Mouse (Mus musculus) hindbrain, embryonic 12.5 days (tissue): Measurements from ENCODE around the gene Rgs6. TPM values are rescaled to one million over a fixed set of nuclear protein-coding genes. Genes with fewer than 3 reads are reported as not detected.

Experiments
- ATAC-seq: fragments of 200-750 bp; cut with Nextera tagmentation; 2 replicates; pipeline ENCODE4 v1.8.0; 2017; ENCODE audit warnings: moderate TSS enrichment; ENCODE audit not compliant: low FRiP score
- H3K27ac ChIP-seq: fragments of 300-500 bp; sonication (generic); 2 replicates; pipeline ENCODE4 v1.5.1; 2016; ENCODE audit warnings: mild to moderate bottlenecking
- H3K27me3 ChIP-seq: fragments of 300-500 bp; sonication (generic); 2 replicates; pipeline ENCODE4 v1.6.1; 2016; ENCODE audit warnings: mild to moderate bottlenecking
- H3K36me3 ChIP-seq: fragments of 300-500 bp; sonication (generic); 2 replicates; pipeline ENCODE4 v1.6.1; 2016; ENCODE audit warnings: mild to moderate bottlenecking
- H3K4me1 ChIP-seq: fragments of 300-500 bp; sonication (generic); 2 replicates; pipeline ENCODE4 v1.6.1; 2016
- H3K4me2 ChIP-seq: fragments of 300-500 bp; sonication (generic); replicated peaks from 2 replicates; pipeline ENCODE4 v1.6.1; 2016; ENCODE audit warnings: mild to moderate bottlenecking
- H3K4me3 ChIP-seq: fragments of 300-500 bp; sonication (generic); 2 replicates; pipeline ENCODE4 v1.5.1; 2016; ENCODE audit warnings: mild to moderate bottlenecking
- H3K9ac ChIP-seq: fragments of 300-500 bp; sonication (generic); 2 replicates; pipeline ENCODE4 v1.6.1; 2016; ENCODE audit warnings: mild to moderate bottlenecking, moderate library complexity
- H3K9me3 ChIP-seq: fragments of 300-500 bp; sonication (generic); replicated peaks from 2 replicates; pipeline ENCODE4 v1.6.1; 2016; ENCODE audit warnings: mild to moderate bottlenecking
- WGBS: fragments of 180-500 bp; shearing (Covaris S2); methylation state at CpG from one replicate; pipeline ENCODE4 v1.1.7; 2016; 5-methylcytosine and 5-hydroxymethylcytosine counted together
- polyA plus RNA-seq: library from polyadenylated mRNA; unstranded; fragments of >200 nt; fragmentation: Nextera tagmentation; extraction: Ambion mirVana; gene quantifications from 2 replicates; pipeline ENCODE4 v1.2.1, GENCODE M21; 2016

The Rgs6 gene
- polyA plus RNA-seq, 1 experiment from 2014 or later, result 2.4 TPM

DNA sequence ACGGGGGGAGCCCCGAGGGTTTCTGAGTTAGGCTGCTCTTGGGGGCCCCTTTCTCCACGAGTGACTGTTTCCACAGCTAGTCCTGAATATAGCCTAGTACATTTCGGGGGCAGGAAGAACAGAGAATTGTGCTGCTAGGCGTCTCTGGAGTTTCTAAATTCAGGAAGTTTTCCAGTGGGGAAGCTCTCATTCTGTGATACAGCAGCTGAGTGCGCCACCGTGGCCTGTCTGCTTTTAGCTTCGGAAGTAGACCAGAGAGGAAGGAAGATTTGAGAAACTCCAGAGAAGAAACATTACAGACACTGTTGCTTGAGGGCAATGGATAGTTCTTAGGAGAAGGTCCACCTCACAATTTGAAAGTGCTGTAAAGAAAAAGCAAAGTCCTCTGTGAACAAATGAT is 242.2 kb downstream of the Rgs6 start:
- Histone ChIP-seq H3K27ac (no peak overlapping the region), H3K9ac (no peak overlapping the region), H3K4me2 (no peak overlapping the region), H3K4me1 (no peaks in the 10 kb centered on the region), H3K4me3 (no peak overlapping the region), H3K27me3 (no peaks in the 10 kb centered on the region), H3K9me3 (no peaks in the 10 kb centered on the region), H3K36me3 (no peaks in the 10 kb centered on the region)
- 87% methylated on average over 8 of the region's 8 CpGs for WGBS
- no peak for ATAC-seq

- Histone ChIP-seq H3K36me3 (no peaks in the 10 kb centered on the region), H3K9ac (no peak overlapping the region), H3K27me3 (no peaks in the 10 kb centered on the region), H3K4me1 (0 out of 2 replicates have a peak, but pooled peaks cover 4% of the 10 kb centered on the region), H3K27ac (no peak overlapping the region), H3K4me2 (no peak overlapping the region), H3K9me3 (no peaks in the 10 kb centered on the region; the same call in 1 of the 2 replicates), H3K4me3 (no peak overlapping the region)
- no peak for ATAC-seq
- 94% methylated on average over 1 of the region's 1 CpGs for WGBS
Observed at GRCm38 (mm10) chr12:82838544-82838943, 250.5 kb downstream of the Rgs6 start.

GRCm38 (mm10) chr12:82841566-82841965 is 253.5 kb downstream of the Rgs6 start:
- ATAC-seq, result no peak
- Histone ChIP-seq H3K4me1 (0 out of 2 replicates have a peak, but pooled peaks cover 4% of the 10 kb centered on the region), H3K27me3 (no peaks in the 10 kb centered on the region), H3K4me3 (no peak overlapping the region), H3K9me3 (no peaks in the 10 kb centered on the region; the same call in 1 of the 2 replicates), H3K9ac (no peak overlapping the region), H3K4me2 (no peak overlapping the region), H3K36me3 (no peaks in the 10 kb centered on the region), H3K27ac (no peak overlapping the region)
- WGBS, result 78% methylated on average over 6 of the region's 6 CpGs

DNA sequence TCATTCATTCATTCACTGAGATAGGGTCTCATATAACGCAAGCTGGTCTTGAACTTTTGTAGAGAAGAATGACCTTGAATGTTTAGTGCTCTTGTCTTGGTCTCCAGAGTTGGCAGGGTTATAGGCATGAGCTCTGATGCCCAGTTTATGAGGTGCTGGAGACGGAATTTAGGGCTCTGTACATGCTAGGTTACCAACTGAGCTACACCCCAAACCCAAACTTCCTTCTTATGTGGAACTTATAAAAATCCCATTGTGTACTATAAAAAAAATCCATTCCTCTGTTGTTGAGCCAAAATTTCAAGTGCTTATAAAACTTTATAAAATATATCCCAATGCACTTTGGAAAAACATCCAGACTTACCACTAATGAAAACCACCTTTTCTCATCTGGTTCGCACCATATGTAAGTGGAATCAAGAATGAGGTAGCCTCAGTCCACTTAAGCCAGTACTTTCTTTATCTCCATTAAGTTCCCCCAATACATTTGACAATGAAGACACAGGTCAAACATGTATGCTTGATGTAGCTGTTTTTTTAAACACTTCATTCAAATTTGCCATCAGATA is 260.3 kb downstream of the Rgs6 start:
- H3K4me1 ChIP-seq, result no peaks in the 10 kb centered on the region
- WGBS, result 90% methylated on average over 3 of the region's 3 CpGs
- H3K27me3 ChIP-seq, result no peaks in the 10 kb centered on the region
- no peak overlapping the region for H3K4me3 ChIP-seq
- no peak overlapping the region for H3K27ac ChIP-seq
- H3K9me3 ChIP-seq, result no peaks in the 10 kb centered on the region
- no peaks in the 10 kb centered on the region for H3K36me3 ChIP-seq
- no peak overlapping the region for H3K4me2 ChIP-seq
- ATAC-seq, result no peak
- H3K9ac ChIP-seq, result no peak overlapping the region

DNA sequence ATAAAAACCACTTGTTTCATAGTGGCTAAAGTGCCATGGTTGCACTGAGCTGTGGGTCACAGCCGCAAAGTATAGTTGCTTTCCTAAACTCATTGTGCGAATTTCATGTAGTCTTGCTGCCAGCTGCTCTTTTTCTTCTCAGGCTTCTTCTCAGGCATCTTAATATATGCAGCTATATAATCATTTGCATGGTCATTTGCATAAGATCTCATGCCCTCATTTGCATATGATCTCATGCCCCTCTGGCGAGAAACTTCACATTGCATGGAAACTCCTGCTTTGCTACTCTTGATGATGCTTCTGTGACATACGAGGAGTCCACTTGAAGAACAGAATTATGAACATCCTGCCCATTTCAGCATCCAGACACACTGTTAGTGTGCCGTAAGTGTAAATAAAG is 266.8 kb downstream of the Rgs6 start:
- Histone ChIP-seq H3K36me3 (no peaks in the 10 kb centered on the region), H3K27ac (no peak overlapping the region), H3K9ac (no peak overlapping the region), H3K4me2 (no peak overlapping the region), H3K4me3 (no peak overlapping the region), H3K9me3 (no peaks in the 10 kb centered on the region), H3K27me3 (no peaks in the 10 kb centered on the region), H3K4me1 (no peaks in the 10 kb centered on the region)
- ATAC-seq, result no peak
- WGBS, result 73% methylated on average over 5 of the region's 5 CpGs

- H3K4me2 ChIP-seq, result no peak overlapping the region
- no peaks in the 10 kb centered on the region for H3K9me3 ChIP-seq
- no peak for ATAC-seq
- WGBS, result 69% methylated on average over 4 of the region's 4 CpGs
- H3K4me1 ChIP-seq, result no peaks in the 10 kb centered on the region
- no peak overlapping the region for H3K9ac ChIP-seq
- no peaks in the 10 kb centered on the region for H3K36me3 ChIP-seq
- no peak overlapping the region for H3K4me3 ChIP-seq
- no peak overlapping the region for H3K27ac ChIP-seq
- H3K27me3 ChIP-seq, result no peaks in the 10 kb centered on the region
Observed at GRCm38 (mm10) chr12:82855333-82856107, 267.4 kb downstream of the Rgs6 start.

- no peak for ATAC-seq
- H3K9me3 ChIP-seq, result no peaks in the 10 kb centered on the region
- no peaks in the 10 kb centered on the region for H3K36me3 ChIP-seq
- H3K4me3 ChIP-seq, result no peak overlapping the region
- 63% methylated on average over 2 of the region's 2 CpGs for WGBS
- H3K4me2 ChIP-seq, result no peak overlapping the region
- H3K9ac ChIP-seq, result no peak overlapping the region
- H3K27ac ChIP-seq, result no peak overlapping the region
- no peaks in the 10 kb centered on the region for H3K27me3 ChIP-seq
- H3K4me1 ChIP-seq, result no peaks in the 10 kb centered on the region
Observed at GRCm38 (mm10) chr12:82865686-82866085, 277.6 kb downstream of the Rgs6 start.

- WGBS, result 87% methylated on average over 5 of the region's 5 CpGs
- Histone ChIP-seq H3K27me3 (no peaks in the 10 kb centered on the region), H3K9ac (no peak overlapping the region)
Observed at GRCm38 (mm10) chr12:82880711-82881110, 292.6 kb downstream of the Rgs6 start.

GRCm38 (mm10) chr12:82883079-82883478 is 295.0 kb downstream of the Rgs6 start:
- Histone ChIP-seq H3K27me3 (no peaks in the 10 kb centered on the region), H3K4me1 (no peaks in the 10 kb centered on the region), H3K4me3 (no peak overlapping the region), H3K4me2 (no peak overlapping the region), H3K27ac (no peak overlapping the region), H3K9ac (no peak overlapping the region), H3K36me3 (no peaks in the 10 kb centered on the region), H3K9me3 (no peaks in the 10 kb centered on the region)
- 96% methylated on average over 1 of the region's 1 CpGs for WGBS
- no peak for ATAC-seq

More at GRCm38 (mm10) chr12:82880711-82881110, 292.6 kb downstream of the Rgs6 start:
- H3K4me1 ChIP-seq, result no peaks in the 10 kb centered on the region
- no peak overlapping the region for H3K4me3 ChIP-seq
- H3K9me3 ChIP-seq, result no peaks in the 10 kb centered on the region
- H3K4me2 ChIP-seq, result no peak overlapping the region
- no peaks in the 10 kb centered on the region for H3K36me3 ChIP-seq
- H3K27ac ChIP-seq, result no peak overlapping the region
- no peak for ATAC-seq

GRCm38 (mm10) chr12:82894971-82895838 is 307.1 kb downstream of the Rgs6 start:
- Histone ChIP-seq H3K4me3 (no peak overlapping the region), H3K9ac (no peak overlapping the region), H3K27ac (no peak overlapping the region), H3K9me3 (no peaks in the 10 kb centered on the region), H3K4me2 (no peak overlapping the region), H3K4me1 (no peaks in the 10 kb centered on the region), H3K27me3 (no peaks in the 10 kb centered on the region), H3K36me3 (no peaks in the 10 kb centered on the region)
- 85% methylated on average over 6 of the region's 6 CpGs for WGBS
- ATAC-seq, result no peak

DNA sequence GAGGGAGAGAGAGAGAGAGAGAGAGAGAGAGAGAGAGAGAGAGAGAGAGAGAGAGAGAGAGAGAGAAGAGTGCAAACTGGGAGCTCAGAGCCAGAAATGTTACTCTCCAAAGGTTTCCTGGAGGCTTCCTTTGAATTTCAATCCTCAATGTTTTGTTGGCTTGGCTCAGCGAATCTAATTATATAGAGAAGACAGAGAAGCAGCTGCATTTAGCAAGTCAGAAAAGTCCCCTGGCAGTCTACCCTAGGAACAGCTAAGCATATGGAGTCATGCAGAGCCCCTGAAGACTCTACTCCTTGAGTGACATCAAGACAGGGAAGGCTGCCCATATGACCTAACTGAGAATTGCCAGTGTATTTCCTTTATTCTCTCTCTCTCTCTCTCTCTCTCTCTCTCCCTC is 317.7 kb downstream of the Rgs6 start:
- Histone ChIP-seq H3K4me3 (no peak overlapping the region), H3K36me3 (no peaks in the 10 kb centered on the region), H3K4me1 (no peaks in the 10 kb centered on the region), H3K4me2 (no peak overlapping the region), H3K9ac (no peak overlapping the region), H3K27ac (no peak overlapping the region), H3K9me3 (no peaks in the 10 kb centered on the region), H3K27me3 (no peaks in the 10 kb centered on the region)
- ATAC-seq, result no peak
- WGBS, result 68% methylated on average over 1 of the region's 1 CpGs

- Histone ChIP-seq H3K27me3 (no peaks in the 10 kb centered on the region), H3K4me1 (no peaks in the 10 kb centered on the region), H3K9ac (no peak overlapping the region), H3K4me3 (no peak overlapping the region), H3K36me3 (no peaks in the 10 kb centered on the region), H3K9me3 (no peaks in the 10 kb centered on the region), H3K4me2 (no peak overlapping the region), H3K27ac (no peak overlapping the region)
- WGBS, result 86% methylated on average over 2 of the region's 2 CpGs
- no peak for ATAC-seq
Observed at GRCm38 (mm10) chr12:82910846-82911245, 322.8 kb downstream of the Rgs6 start.
